Mouse (Mus musculus) right cerebral cortex, postnatal 10 days (tissue): ENCODE measurements around the gene Cdk14.

Experiments used
- DNase-seq, 2 experiments: peaks; one replicate each; pipeline ENCODE4 v3.0.0; 2021; ENCODE audit warnings: low spot score in 2 of 2

Gene Cdk14

DNA sequence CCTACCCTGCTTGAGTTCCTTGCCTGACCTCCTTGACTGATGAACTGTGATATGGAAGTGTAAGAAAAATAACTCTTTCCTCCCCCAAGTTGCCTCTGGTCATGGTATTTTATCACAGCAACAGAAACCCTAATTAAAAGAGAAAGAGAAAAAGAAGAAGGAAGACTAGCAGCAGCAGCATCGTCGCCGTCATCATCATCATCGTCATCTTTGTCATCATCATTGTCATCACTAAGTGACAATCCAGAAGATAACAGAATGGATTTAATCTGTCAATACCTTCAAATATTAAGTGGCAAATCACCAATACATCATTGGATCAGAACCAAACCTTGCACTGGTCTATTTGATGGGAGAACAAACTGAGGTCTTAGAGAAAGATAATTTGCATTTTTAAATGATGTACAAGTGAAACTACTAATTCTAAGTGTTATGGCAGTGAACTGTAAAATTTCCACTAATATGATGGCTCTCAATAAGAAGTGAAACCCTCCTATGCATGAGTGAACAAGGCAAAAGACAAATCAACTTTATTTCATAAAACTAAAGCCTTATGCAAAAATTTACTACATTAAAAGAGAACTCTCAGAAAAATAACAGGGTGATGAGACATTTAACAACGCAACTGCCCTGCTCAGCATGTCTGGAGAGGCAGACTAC, 225.4 kb downstream of the Cdk14 start:
- no peak for DNase-seq

GRCm38 (mm10) chr5:5189590-5189989, 230.5 kb downstream of the Cdk14 start:
- no peak for DNase-seq

GRCm38 (mm10) chr5:5185987-5186742, 233.9 kb downstream of the Cdk14 start:
- DNase-seq, result no peak

DNA sequence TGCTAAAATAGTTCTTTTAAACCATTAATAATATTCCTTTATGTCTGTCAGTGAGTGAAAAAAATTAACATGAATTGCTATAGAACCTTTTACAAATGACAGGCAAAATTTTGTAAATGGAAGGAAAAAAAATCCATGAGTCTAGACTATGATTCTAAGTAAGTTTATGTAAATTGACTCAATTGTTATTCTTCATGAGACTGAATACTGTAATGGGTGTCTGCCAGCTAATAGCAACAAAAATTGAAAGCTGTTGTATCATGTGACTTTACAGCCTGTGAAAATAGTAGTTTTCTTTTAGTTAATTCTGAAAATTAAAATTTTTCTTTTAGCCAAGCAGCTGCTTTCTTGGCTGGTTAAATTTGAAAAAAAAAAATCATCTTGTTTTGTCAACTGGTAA, 234.6 kb downstream of the Cdk14 start:
- DNase-seq, result no peak

DNA sequence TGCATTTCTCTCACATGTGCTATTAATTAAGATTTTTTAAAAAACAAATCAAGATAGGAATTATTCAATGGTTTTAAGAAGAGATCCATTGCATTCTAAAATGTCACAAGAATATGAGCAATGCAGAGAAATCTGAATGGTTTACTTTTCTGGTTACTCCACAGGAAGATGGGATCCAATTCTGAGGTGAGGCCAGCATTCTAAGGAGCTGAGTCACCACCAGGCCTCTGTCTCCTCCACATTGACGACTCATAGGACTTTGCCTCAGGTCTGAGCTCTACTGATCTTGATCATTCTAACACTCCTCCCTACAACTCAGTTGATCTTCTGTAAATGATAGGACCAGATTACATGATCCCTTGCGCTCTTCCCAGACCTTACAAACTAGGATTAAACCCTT, 239.4 kb downstream of the Cdk14 start:
- DNase-seq, result no peak

- DNase-seq, result no peak
Observed at GRCm38 (mm10) chr5:5180311-5180710, 239.8 kb downstream of the Cdk14 start.

GRCm38 (mm10) chr5:5176052-5176451, 244.1 kb downstream of the Cdk14 start:
- no peak for DNase-seq

GRCm38 (mm10) chr5:5175611-5176010, 244.5 kb downstream of the Cdk14 start:
- DNase-seq, result no peak

GRCm38 (mm10) chr5:5175090-5175489, 245.0 kb downstream of the Cdk14 start:
- no peak for DNase-seq

DNA sequence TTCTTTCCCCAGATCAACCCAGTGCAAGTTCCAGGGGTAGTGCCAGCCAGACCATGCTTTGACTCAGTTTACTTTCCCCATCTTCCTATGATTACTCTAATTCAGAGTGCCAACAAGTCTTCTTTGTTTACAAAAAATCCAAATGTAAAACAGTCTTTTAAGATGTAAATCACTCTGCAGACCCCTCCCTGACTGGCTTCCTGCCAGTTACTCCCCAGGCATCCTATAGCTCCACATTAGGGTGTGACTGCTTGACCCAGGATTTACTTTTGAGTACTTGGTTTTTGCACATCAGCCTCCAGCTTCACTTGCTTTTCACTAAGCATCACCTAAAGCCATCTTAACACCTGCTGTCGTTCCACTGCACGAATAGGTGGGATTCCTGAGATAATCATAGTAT, 254.0 kb downstream of the Cdk14 start:
- DNase-seq, result no peak

GRCm38 (mm10) chr5:5164326-5164725, 255.8 kb downstream of the Cdk14 start:
- DNase-seq, result no peak

- DNase-seq, result no peak
Observed at GRCm38 (mm10) chr5:5163823-5164222, 256.3 kb downstream of the Cdk14 start.

DNA sequence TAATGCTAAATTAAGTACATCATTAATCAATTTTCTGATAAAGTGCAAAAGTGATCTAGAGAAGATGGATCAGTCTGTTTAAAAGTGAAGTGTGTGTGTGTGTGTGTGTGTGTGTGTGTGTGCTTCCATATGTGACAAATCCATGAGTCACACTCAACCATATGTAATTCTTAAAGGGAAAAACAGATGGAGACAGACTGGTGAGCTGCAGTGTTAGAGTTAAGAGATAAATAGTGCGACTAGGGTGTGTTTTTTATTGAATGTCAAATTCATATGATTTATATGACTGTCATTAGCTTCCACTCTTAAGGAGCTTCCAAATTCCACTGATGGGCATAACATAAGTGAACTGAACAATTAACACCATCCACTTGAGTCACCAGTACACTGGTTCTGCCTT, 260.6 kb downstream of the Cdk14 start:
- no peak for DNase-seq

DNA sequence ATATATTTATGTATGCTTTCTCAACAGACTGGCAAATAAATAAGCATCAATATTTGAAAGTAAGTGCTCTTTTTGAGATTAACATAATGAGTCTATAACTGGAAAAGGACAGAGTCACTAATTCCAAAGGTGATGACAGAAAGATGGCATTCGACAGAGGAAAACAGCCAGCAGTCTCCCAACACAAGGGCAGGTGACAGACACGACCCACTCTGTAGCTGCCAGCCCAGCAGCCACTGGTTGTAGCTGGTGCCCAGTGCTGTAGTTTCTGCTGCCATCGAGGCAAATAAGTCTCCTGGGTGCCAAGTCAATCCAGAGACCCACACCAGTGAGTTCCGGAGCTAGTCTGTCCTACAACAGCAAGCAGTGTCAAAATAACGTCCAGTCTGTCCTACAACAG, 280.3 kb downstream of the Cdk14 start:
- DNase-seq, result no peak

- no peak for DNase-seq
Observed at GRCm38 (mm10) chr5:5134905-5135511, 285.1 kb downstream of the Cdk14 start.

DNA sequence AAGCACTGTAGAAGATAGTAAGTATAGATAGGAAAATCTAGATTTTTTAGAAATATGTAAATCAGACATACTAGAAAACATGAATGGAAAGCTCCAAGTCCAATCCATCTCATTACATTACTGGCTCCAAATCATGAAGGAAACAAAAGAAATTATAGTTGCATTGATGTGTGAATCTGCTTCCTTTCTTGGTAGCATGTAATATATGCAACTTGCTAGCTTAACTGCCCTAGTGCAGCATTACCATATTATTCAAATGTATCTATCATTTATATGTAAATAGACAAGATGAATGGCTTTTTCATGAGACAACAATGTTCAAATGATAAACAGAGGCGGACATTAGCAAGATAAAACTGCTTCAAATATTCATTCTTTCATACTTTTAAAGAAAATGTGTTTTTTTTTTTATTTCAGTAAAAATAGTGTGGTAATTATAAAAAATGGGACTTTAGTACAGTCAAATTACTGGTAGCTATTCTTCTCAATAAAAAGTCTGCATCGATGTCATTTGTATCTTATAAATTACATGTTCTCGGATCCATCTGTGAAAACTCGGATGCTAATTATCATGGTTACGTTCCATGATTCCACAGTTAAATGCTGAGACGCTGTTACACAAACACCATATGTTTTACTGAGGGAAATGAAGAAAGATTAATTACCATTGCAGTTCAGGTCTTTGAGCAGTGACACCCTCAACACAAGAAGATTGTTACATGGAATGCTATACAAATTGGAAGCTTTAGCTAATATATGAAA, 285.8 kb downstream of the Cdk14 start:
- DNase-seq, result no peak

DNA sequence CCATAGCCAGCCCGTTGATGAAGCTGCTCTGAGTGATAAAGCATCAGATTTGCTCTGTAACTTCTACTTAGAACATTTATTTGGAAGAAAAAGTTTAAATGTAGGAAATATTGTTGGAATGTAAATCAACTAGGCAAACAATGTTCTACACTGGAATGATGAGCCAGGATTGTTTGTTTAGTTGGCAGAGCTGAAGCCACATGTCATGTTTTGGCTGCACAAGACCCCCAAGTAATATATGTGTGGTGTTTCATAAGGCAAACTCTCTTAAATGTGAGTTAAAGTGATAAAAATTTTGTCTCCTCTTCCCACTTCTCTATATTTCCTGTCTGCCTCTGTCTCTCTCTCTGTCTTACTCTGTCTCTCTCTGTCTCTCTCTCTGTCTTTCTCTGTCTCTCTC, 291.3 kb downstream of the Cdk14 start:
- DNase-seq, result no peak

DNA sequence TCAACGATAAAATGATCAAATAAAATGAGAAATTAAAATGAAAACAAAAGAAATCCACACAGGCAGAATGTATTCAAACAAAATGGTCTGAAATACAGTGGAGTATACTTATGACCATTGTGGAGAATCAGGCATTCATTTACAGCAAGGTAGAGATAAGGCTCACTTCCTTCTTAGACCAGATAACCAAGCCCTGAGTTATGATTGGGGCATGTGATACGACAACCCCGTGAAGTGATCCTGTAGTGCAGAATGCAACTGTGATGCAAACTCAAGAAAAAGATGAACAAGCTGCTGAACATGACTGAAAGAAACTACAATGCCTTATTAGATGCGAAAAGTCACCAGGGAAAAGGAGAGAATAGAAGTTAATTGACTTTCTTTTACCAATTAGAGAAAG, 295.5 kb downstream of the Cdk14 start:
- DNase-seq, result no peak

DNA sequence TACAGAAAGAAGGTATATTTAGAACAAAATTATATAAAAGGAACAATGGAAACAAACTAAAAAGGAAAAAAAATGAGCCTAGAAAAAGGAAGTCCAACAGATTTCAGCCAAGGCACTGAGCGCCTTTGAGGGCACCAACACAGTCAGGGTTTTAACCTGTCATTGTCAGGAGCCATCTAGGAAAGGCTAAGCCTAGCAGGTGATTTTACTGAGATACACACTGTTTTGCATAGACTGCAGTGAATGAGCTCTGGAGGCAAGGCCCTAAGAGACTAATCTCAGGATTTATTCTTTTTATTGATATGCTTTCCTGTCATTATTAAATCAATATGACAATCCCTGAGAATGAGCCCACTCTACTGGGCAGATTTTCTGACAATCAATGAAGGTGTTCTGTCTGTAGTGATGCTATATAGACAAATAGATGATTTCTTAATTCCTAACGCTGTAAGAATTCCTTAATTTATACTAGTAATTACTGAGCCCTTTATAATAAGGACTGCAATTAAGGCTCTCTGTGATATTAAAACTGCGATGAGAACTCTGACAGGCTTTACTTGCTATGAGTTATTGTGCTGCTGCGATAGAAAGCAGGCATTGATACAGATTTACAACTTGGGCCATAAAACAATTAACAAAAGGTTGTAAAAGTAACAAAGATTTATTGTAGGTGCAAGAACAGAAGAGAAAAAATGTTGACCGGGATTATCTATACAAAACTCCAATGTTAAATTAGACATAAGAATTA, 303.2 kb downstream of the Cdk14 start:
- DNase-seq, result no peak

- no peak for DNase-seq
Observed at GRCm38 (mm10) chr5:5115546-5115945, 304.6 kb downstream of the Cdk14 start.

DNA sequence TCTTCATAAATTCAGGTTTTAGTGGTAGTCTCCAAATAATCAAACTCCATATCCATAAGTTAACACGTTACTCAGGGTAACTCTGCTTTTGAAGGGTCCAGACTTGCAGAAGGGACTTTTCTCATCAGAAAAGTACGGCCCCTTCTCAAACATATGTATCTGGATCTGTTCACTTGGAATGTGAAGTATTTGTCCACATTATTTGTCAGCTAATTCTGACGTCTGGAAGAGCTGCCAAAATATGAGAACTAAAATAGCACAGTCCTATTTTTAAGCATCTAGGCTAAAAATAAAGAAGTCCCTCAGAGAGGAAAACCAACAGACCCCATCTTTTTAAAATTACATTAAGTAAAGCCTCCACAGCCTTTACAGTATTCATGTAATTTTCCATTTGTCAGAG, 310.5 kb downstream of the Cdk14 start:
- no peak for DNase-seq

DNA sequence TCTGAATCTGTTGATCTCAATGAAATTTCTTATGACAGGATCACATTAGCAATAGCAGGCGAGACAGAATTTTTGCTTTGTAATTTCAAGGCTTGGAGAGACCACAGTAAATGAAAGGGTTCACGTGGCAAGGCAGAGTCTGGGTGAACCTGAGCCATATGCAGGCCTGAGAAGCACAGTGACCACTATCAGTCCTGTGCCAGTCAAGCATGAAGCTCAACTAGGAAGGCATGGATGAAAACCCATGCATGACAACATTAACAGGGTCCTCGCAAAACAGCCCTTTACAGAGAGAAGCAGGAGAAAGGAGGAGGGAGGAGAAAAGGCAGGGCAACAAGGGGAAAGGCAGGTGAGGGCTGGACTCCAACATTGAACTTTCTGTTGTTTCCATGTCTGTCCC, 311.1 kb downstream of the Cdk14 start:
- no peak for DNase-seq
